Mouse (Mus musculus) embryonic facial prominence, embryonic 12.5 days (tissue): ENCODE results near the gene Rps25. TPM values are rescaled to one million over a fixed set of nuclear protein-coding genes. Genes with fewer than 3 reads are reported as not detected.

ENCODE experiments used
- ATAC-seq: fragments of 200-750 bp; cut with Nextera tagmentation; 2 replicates; pipeline ENCODE4 v1.8.0; 2017; ENCODE audit not compliant: insufficient number of reproducible peaks, insufficient read depth, low FRiP score, low TSS enrichment
- H3K27ac ChIP-seq: fragments of 300-500 bp; sonication (generic); 2 replicates; pipeline ENCODE4 v1.5.1; 2016; ENCODE audit warnings: mild to moderate bottlenecking
- H3K27me3 ChIP-seq: fragments of 300-500 bp; sonication (generic); 2 replicates; pipeline ENCODE4 v1.6.1; 2016; ENCODE audit warnings: mild to moderate bottlenecking, moderate library complexity
- H3K36me3 ChIP-seq: fragments of 300-500 bp; sonication (generic); 2 replicates; pipeline ENCODE4 v1.6.1; 2016; ENCODE audit warnings: mild to moderate bottlenecking
- H3K4me1 ChIP-seq: fragments of 300-500 bp; sonication (generic); 2 replicates; pipeline ENCODE4 v1.6.1; 2016
- H3K4me2 ChIP-seq: fragments of 300-500 bp; sonication (generic); replicated peaks from 2 replicates; pipeline ENCODE4 v1.6.1; 2016; ENCODE audit warnings: mild to moderate bottlenecking, moderate library complexity
- H3K4me3 ChIP-seq: fragments of 300-500 bp; sonication (generic); 2 replicates; pipeline ENCODE4 v1.5.1; 2016; ENCODE audit warnings: mild to moderate bottlenecking
- H3K9ac ChIP-seq: fragments of 300-500 bp; sonication (generic); 2 replicates; pipeline ENCODE4 v1.6.1; 2016; ENCODE audit warnings: mild to moderate bottlenecking, moderate library complexity
- H3K9me3 ChIP-seq: fragments of 300-500 bp; sonication (generic); 2 replicates; pipeline ENCODE4 v1.6.1; 2016; ENCODE audit warnings: mild to moderate bottlenecking, moderate library complexity
- WGBS: fragments of 180-500 bp; shearing (Covaris S2); methylation state at CpG from one replicate; pipeline ENCODE4 v1.1.7; 2016; 5-methylcytosine and 5-hydroxymethylcytosine counted together
- polyA plus RNA-seq: library from polyadenylated mRNA; unstranded; fragments of >200 nt; fragmentation: Nextera tagmentation; extraction: Ambion mirVana; gene quantifications from 2 replicates; pipeline ENCODE4 v1.2.1, GENCODE M21; 2016

The Rps25 gene
- polyA plus RNA-seq, 1 experiment from 2014 or later = 1,820 TPM

- H3K27ac ChIP-seq = peak overlapping the region; percentile 73
- peak overlapping the region; percentile 90 for H3K9ac ChIP-seq
- H3K4me1 ChIP-seq = peaks cover 11% of the 10 kb centered on the region
- no peaks in the 10 kb centered on the region for H3K27me3 ChIP-seq
- ATAC-seq = peak; percentile 35
- H3K9me3 ChIP-seq = no peaks in the 10 kb centered on the region
- 9% methylated on average over 15 of the region's 15 CpGs for WGBS
- H3K36me3 ChIP-seq = peaks cover 41% of the 10 kb centered on the region
- H3K4me2 ChIP-seq = peak overlapping the region; percentile 95
- H3K4me3 ChIP-seq = peak overlapping the region; percentile 88
Measured at GRCm38 (mm10) chr9:44379862-44380261, 27.1 kb upstream of the Rps25 start.

DNA sequence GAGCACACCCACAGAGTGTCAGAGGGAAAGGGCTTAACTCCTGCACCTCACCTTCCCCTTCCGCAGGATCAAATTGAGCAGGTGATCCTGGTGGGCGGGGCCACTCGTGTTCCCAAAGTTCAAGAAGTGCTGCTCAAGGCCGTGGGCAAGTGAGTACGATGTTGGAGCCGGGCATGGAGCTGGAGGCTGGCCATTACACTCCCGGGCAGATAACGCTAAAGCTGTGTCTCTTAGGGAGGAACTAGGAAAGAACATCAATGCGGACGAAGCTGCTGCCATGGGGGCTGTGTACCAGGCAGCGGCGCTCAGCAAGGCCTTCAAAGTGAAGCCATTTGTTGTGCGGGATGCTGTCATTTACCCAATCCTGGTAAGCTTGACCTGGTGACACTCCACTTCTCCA is 22.3 kb upstream of the Rps25 start:
- Histone ChIP-seq H3K27ac (no peak overlapping the region), H3K27me3 (no peaks in the 10 kb centered on the region), H3K9ac (no peak overlapping the region), H3K9me3 (no peaks in the 10 kb centered on the region), H3K4me3 (no peak overlapping the region), H3K4me1 (peaks cover 11% of the 10 kb centered on the region), H3K4me2 (no peak overlapping the region), H3K36me3 (peaks cover 88% of the 10 kb centered on the region)
- WGBS = 89% methylated on average over 13 of the region's 13 CpGs
- ATAC-seq = no peak

DNA sequence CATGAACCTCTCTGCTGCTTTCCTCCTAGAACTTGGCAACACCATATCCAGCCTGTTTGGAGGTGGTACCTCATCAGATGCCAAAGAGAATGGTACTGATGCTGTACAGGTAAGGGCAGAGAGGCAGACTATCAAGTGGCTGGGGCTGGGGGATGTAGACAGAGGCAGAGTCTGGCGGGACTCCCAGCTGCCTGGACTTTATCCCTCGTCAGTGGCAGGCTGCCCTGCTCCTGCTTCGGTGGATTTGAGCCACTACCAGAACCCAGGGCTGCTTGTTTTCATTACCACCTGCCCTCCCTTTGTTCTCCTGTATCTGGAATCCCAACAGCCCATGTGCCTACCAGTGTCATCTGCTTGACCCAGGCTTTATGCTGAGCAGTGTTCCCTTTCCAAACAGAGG is 19.7 kb upstream of the Rps25 start:
- Histone ChIP-seq H3K9ac (no peak overlapping the region), H3K27me3 (no peaks in the 10 kb centered on the region), H3K27ac (no peak overlapping the region), H3K9me3 (no peaks in the 10 kb centered on the region), H3K36me3 (peaks cover 88% of the 10 kb centered on the region), H3K4me1 (no peaks in the 10 kb centered on the region), H3K4me2 (no peak overlapping the region), H3K4me3 (no peak overlapping the region)
- no peak for ATAC-seq
- WGBS = 73% methylated on average over 3 of the region's 3 CpGs

DNA sequence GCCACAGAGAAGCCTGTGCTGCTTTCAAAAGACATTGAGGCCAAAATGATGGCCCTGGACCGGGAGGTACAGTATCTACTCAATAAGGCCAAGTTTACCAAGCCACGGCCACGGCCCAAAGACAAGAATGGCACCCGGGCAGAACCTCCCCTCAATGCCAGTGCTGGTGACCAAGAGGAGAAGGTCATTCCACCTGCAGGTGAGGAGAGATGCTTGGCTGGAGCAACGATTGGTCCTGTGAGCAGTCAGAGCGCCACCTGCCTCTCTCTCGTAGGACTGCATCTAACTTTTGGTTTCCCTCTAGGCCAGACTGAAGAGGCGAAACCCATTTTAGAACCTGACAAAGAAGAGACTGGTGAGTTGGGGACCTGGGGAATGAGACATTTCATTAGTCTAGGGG is 17.7 kb upstream of the Rps25 start:
- WGBS = 61% methylated on average over 8 of the region's 8 CpGs
- Histone ChIP-seq H3K4me2 (no peak overlapping the region), H3K36me3 (peaks cover 74% of the 10 kb centered on the region)

GRCm38 (mm10) chr9:44391466-44391865 is 15.5 kb upstream of the Rps25 start:
- H3K36me3 ChIP-seq = peaks cover 52% of the 10 kb centered on the region
- 43% methylated on average over 4 of the region's 4 CpGs for WGBS
- no peak for ATAC-seq

More for the DNA sequence above, 17.7 kb upstream of the Rps25 start:
- no peaks in the 10 kb centered on the region for H3K27me3 ChIP-seq
- no peaks in the 10 kb centered on the region for H3K9me3 ChIP-seq
- no peak overlapping the region for H3K9ac ChIP-seq
- H3K4me3 ChIP-seq = no peak overlapping the region
- no peak overlapping the region for H3K27ac ChIP-seq
- ATAC-seq = no peak
- no peaks in the 10 kb centered on the region for H3K4me1 ChIP-seq

GRCm38 (mm10) chr9:44396684-44397411 is 10.1 kb upstream of the Rps25 start, which contains the start of gene Slc37a4:
TSS of gene Slc37a4 (plus strand) at chr9:44396852.
- Histone ChIP-seq H3K4me3 (peak within 1 kb of the TSS; percentile 68), H3K4me1 (peaks cover 15% of the 10 kb centered on the region; the same call in 1 of the 2 replicates), H3K27ac (peak within 1 kb of the TSS; percentile 74), H3K36me3 (peaks cover 38% of the 10 kb centered on the region), H3K9ac (peak within 1 kb of the TSS; percentile 81), H3K4me2 (peak within 1 kb of the TSS; percentile 98), H3K27me3 (0 out of 2 replicates have a peak, but pooled peaks cover 3% of the 10 kb centered on the region), H3K9me3 (no peaks in the 10 kb centered on the region)
- ATAC-seq = peak; percentile 98
- under 1% methylated on average over 43 of the region's 43 CpGs for WGBS

More at GRCm38 (mm10) chr9:44391466-44391865, 15.5 kb upstream of the Rps25 start:
- Histone ChIP-seq H3K9me3 (no peaks in the 10 kb centered on the region), H3K4me3 (no peak overlapping the region), H3K27ac (no peak overlapping the region), H3K27me3 (no peaks in the 10 kb centered on the region), H3K9ac (no peak overlapping the region), H3K4me2 (no peak overlapping the region), H3K4me1 (no peaks in the 10 kb centered on the region)

- Histone ChIP-seq H3K27ac (no peak overlapping the region), H3K27me3 (0 out of 2 replicates have a peak, but pooled peaks cover 3% of the 10 kb centered on the region), H3K9me3 (no peaks in the 10 kb centered on the region), H3K9ac (no peak overlapping the region), H3K4me3 (0 out of 2 replicates have a peak overlapping the region, but pooled peaks have one; percentile 68), H3K4me2 (peak overlapping the region; percentile 98), H3K4me1 (peaks cover 15% of the 10 kb centered on the region; the same call in 1 of the 2 replicates), H3K36me3 (peaks cover 42% of the 10 kb centered on the region)
- ATAC-seq = no peak
- 24% methylated on average over 4 of the region's 4 CpGs for WGBS
Measured at GRCm38 (mm10) chr9:44398087-44398486, 8.9 kb upstream of the Rps25 start.

GRCm38 (mm10) chr9:44398551-44398950 is 8.4 kb upstream of the Rps25 start:
- H3K36me3 ChIP-seq = peaks cover 46% of the 10 kb centered on the region
- no peak overlapping the region for H3K27ac ChIP-seq
- 0 out of 2 replicates have a peak, but pooled peaks cover 3% of the 10 kb centered on the region for H3K27me3 ChIP-seq
- no peaks in the 10 kb centered on the region for H3K9me3 ChIP-seq
- 87% methylated on average over 9 of the region's 9 CpGs for WGBS
- peak overlapping the region; percentile 98 for H3K4me2 ChIP-seq
- H3K4me3 ChIP-seq = no peak overlapping the region
- H3K4me1 ChIP-seq = peaks cover 15% of the 10 kb centered on the region; the same call in 1 of the 2 replicates
- no peak overlapping the region for H3K9ac ChIP-seq
- no peak for ATAC-seq

GRCm38 (mm10) chr9:44399114-44399794 is 7.7 kb upstream of the Rps25 start:
- Histone ChIP-seq H3K9me3 (no peaks in the 10 kb centered on the region), H3K9ac (no peak overlapping the region), H3K27ac (no peak overlapping the region), H3K27me3 (0 out of 2 replicates have a peak, but pooled peaks cover 3% of the 10 kb centered on the region), H3K4me1 (peaks cover 15% of the 10 kb centered on the region; the same call in 1 of the 2 replicates), H3K4me2 (no peak overlapping the region), H3K4me3 (no peak overlapping the region), H3K36me3 (peaks cover 53% of the 10 kb centered on the region)
- 74% methylated on average over 13 of the region's 13 CpGs for WGBS
- no peak for ATAC-seq

DNA sequence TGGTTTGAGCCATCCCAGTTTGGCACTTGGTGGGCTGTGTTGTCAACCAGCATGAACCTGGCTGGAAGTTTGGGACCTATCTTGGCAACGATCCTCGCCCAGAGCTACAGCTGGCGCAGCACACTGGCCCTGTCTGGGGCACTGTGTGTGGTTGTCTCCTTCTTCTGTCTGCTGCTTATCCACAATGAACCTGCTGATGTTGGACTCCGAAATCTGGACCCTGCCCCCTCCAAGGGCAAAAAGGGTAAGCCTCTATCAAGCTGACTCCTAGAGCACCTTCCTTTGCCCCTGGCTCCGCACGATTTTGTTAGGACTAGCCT is 7.2 kb upstream of the Rps25 start:
- peaks cover 15% of the 10 kb centered on the region; the same call in 1 of the 2 replicates for H3K4me1 ChIP-seq
- peaks cover 58% of the 10 kb centered on the region for H3K36me3 ChIP-seq
- 0 out of 2 replicates have a peak, but pooled peaks cover 3% of the 10 kb centered on the region for H3K27me3 ChIP-seq
- H3K27ac ChIP-seq = no peak overlapping the region
- H3K4me3 ChIP-seq = no peak overlapping the region
- WGBS = 91% methylated on average over 6 of the region's 6 CpGs
- no peak for ATAC-seq
- no peak overlapping the region for H3K4me2 ChIP-seq
- no peak overlapping the region; the same call in 1 of the 2 replicates for H3K9ac ChIP-seq
- H3K9me3 ChIP-seq = no peaks in the 10 kb centered on the region

GRCm38 (mm10) chr9:44401081-44401480 is 5.9 kb upstream of the Rps25 start:
- no peak overlapping the region for H3K4me2 ChIP-seq
- no peak for ATAC-seq
- H3K4me1 ChIP-seq = peaks cover 17% of the 10 kb centered on the region
- no peak overlapping the region for H3K27ac ChIP-seq
- H3K9ac ChIP-seq = no peak overlapping the region
- H3K36me3 ChIP-seq = peaks cover 64% of the 10 kb centered on the region
- H3K9me3 ChIP-seq = no peaks in the 10 kb centered on the region
- H3K27me3 ChIP-seq = 0 out of 2 replicates have a peak, but pooled peaks cover 3% of the 10 kb centered on the region
- no peak overlapping the region for H3K4me3 ChIP-seq
- 89% methylated on average over 4 of the region's 4 CpGs for WGBS

GRCm38 (mm10) chr9:44405011-44405410 is 1.9 kb upstream of the Rps25 start:
- Histone ChIP-seq H3K4me2 (no peak overlapping the region), H3K9ac (no peak overlapping the region), H3K9me3 (no peaks in the 10 kb centered on the region), H3K4me3 (no peak overlapping the region), H3K27me3 (no peaks in the 10 kb centered on the region), H3K27ac (no peak overlapping the region), H3K4me1 (peaks cover 10% of the 10 kb centered on the region), H3K36me3 (peaks cover 64% of the 10 kb centered on the region)
- 79% methylated on average over 3 of the region's 3 CpGs for WGBS
- no peak for ATAC-seq
